Mouse (Mus musculus) gastrocnemius, postnatal 4 days (tissue): ENCODE measurements around the gene B430306N03Rik. TPM values are rescaled to one million over a fixed set of nuclear protein-coding genes. Genes with fewer than 3 reads are reported as not detected.

ENCODE experiments used
- DNase-seq, 2 experiments: peaks; one replicate each; pipeline ENCODE4 v3.0.0; 2021 to 2022; ENCODE audit warnings: low spot score in 2 of 2, mixed read lengths in 2 of 2
- total RNA-seq, 2 experiments: library from RNA; stranded (reverse); gene quantifications; 2 replicates each; pipeline ENCODE4 v1.2.3; 2021

The B430306N03Rik gene
- total RNA-seq, 2 experiments from 2014 or later = 0.13 to 0.27 TPM

DNA sequence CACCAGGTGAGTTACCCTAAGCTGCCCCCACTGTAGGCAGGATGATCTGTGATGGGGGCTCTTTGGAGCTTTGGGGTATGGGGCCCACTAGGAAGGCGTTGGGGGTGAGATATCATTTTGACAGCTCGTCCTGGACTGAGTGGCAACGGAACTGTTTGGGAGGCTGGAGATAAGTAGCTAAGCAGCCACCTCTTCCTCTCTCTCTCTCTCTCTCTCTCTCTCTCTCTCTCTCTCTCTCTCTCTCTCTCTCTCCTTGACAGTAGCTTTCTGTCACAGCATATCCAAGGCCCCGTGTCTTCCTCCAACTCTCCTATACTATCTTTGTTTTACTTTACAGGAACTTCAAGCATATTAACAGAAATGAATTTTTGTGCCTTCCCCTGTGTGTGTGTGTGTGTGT lies 44.5 kb downstream of the B430306N03Rik start:
- DNase-seq = no peak

DNA sequence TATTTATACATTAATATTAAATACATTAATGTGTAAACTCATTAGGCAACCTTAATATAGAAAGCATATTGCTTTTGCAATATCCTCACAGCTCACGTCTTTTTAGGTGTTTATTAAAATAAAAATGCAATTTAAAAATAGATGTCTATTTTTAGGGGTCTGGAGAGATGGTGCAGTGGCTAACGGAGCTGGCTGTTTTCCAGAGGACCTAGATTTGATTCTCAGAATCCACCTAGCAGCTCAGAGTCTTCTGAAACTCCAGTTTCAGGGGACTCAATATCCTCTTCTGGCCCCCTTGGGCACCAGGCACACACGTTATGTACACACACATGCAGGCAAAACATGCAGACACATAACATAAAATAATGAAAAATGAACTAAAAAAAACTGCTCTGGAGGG lies 46.4 kb downstream of the B430306N03Rik start:
- no peak for DNase-seq

DNA sequence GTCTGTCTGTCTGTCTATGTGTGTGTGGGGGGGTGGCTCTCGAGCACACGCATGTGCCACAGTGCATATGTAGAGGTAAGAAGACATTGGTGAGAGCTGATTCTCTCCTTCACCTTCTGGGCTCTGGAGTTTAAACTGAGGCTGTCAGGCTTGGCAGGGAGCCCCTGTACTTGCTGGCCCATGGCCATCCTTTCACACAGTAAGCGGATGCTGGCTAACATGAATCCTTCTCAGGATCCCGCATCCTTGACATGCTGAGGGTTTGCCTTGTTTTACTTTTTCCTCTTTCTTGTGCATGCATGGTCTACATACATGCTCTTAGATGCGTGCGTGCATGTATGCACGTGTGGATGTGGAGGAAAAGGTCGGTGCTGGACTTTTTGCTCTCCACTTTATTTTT lies 47.0 kb downstream of the B430306N03Rik start:
- peak in 1 of 2 experiments; percentile 43 for DNase-seq

DNA sequence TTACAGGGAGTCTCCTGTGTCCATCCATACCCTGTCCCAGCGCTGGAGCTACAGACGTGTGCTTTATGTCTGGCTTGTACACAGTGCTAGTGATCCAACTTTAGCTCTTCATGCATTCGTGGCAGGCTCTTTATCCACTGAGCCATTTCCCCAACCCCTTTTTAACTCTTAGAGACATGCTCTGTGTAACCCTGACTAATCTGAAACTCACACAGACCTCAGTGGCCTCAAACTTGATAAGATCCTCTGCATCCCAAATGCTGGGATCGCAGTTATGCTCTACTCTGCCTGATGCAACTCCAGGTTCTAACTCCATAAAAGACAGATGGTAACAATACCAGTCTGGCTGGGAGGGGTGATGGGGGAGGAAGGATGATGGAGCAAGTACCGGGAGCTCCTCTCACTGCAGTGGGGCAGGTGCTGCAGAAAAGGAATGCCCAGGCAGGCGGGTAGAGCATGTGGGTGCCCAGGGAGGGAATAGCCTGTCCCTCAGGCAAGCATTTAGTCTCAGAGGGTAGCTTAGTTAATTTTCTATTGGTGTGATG lies 47.6 kb downstream of the B430306N03Rik start:
- DNase-seq = no peak

DNA sequence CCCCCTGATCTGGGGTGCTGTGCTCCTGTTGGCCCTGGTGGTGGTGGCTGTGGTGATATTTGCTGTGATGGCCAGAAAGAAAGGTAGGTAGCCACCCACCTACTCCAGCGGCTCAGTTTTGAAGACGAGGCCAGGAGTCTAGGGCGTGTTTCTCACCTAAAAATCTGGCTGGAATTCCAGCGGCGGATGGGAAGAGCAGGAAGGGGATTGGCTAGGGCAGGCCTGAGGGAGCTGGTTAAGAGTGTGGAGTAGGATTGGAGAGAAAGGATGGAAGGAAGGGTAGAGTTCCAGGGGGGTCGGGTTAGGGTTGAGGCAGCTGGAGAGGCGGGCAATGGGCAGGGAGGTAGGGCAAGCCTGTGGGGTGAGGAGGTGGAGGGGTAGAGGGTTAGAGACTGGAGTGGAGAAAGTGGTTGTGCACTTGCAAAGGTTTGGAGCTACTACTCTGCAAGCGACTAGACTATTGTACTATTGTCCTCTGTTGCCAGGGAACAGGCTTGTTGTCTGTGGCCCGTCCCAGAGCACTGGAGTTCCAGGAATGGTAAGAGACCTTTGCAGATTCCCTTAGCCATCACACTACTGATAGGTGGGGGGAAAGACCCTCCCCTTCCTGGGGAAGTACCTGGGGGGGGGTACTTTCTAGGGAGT lies 49.7 kb downstream of the B430306N03Rik start:
- DNase-seq = no peak

- DNase-seq = no peak
Measured at GRCm38 (mm10) chr17:48366806-48367205, 50.9 kb downstream of the B430306N03Rik start.

DNA sequence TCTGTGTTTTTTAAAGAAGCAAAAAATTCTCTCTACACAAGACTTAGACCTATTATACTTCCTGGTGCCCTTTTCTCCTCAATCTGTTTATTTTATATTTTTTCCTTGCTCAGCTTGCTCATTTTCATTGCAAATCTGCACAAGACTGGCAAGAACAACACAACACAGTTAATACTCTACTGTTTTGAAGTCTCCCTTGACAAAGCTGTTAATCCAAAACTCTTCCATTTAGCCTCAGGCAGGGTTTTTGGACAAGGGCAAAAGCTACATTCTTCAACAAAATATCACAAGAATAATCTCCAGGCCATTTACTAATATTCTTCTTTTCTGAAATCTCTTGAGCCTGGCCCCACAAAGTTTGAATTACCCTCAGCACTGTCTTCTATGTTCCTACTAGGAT lies 55.7 kb downstream of the B430306N03Rik start:
- DNase-seq = no peak

DNA sequence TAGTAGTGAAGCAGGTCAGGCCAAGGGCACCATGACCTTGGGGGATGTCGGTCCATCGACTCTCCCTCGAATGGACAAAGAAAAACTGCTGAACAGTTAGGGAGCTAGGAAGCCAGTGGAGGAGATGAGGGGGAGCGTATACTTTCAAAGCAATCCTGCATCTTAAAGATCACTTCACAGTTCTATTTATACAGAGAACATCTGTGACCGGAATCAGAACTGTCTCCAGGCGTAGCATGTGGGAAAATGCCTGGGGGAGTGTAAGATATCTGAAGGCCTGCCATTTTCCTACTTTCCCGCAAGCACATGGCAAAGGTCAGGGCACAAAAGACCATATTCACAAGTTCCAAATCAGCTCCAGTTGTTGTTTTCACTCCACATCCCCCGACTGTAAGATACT lies 57.0 kb downstream of the B430306N03Rik start:
- no peak for DNase-seq

- DNase-seq = no peak
Measured at GRCm38 (mm10) chr17:48376102-48376501, 60.2 kb downstream of the B430306N03Rik start.

Other genes starting within 250 kb of the B430306N03Rik start
- not detected for gene 1700067P10Rik, start 226.8 kb upstream of the B430306N03Rik start, total RNA-seq
- under 1 TPM; 0.10 to 0.13 TPM for gene 9830107B12Rik, start 169.9 kb upstream of the B430306N03Rik start, total RNA-seq
- under 1 TPM in 1 of 2 experiments, not detected in 1; 0.15 TPM for gene A530064D06Rik, start 148.9 kb upstream of the B430306N03Rik start, total RNA-seq
- under 1 TPM in 1 of 2 experiments, not detected in 1; 0.08 TPM for gene Trem1, start 83.4 kb upstream of the B430306N03Rik start, total RNA-seq
- gene Trem3, start 68.4 kb upstream of the B430306N03Rik start, total RNA-seq = under 1 TPM in 1 of 2 experiments, not detected in 1; 0.36 TPM
- gene Treml4, start 51.8 kb upstream of the B430306N03Rik start, total RNA-seq = 1 to 10 TPM in 1 of 2 experiments, under 1 TPM in 1; 0.20 to 1.6 TPM
- gene Treml2, start 16.6 kb upstream of the B430306N03Rik start, total RNA-seq = under 1 TPM; 0.15 to 0.29 TPM
- gene Trem2, start 30.3 kb downstream of the B430306N03Rik start, total RNA-seq = 1 to 10 TPM; 3.7 to 4.1 TPM
- under 1 TPM in 1 of 2 experiments, not detected in 1; 0.52 TPM for gene Treml1, start 43.8 kb downstream of the B430306N03Rik start, total RNA-seq
- 10 to 100 TPM; 26.9 to 29.3 TPM for gene Nfya, start 93.8 kb downstream of the B430306N03Rik start, total RNA-seq
- gene Oard1, start 93.9 kb downstream of the B430306N03Rik start, total RNA-seq = 10 to 100 TPM; 11.7 to 13.4 TPM
- gene Apobec2, start 116.8 kb downstream of the B430306N03Rik start, total RNA-seq = 100 to 1,000 TPM; 585 to 600 TPM
- under 1 TPM in 1 of 2 experiments, not detected in 1; 0.20 TPM for gene Tspo2, start 135.4 kb downstream of the B430306N03Rik start, total RNA-seq
- gene Unc5cl, start 138.8 kb downstream of the B430306N03Rik start, total RNA-seq = not detected